Mouse (Mus musculus) lung, postnatal 0 days (tissue): ENCODE results near the gene Chrnb1. TPM values are rescaled to one million over a fixed set of nuclear protein-coding genes. Genes with fewer than 3 reads are reported as not detected.

Experiments
- ATAC-seq: fragments of 200-750 bp; cut with Nextera tagmentation; 2 replicates; pipeline ENCODE4 v1.8.0; 2017; ENCODE audit warnings: moderate library complexity
- DNase-seq: peaks from one replicate; pipeline ENCODE4 v3.0.0-alpha.2; 2016; ENCODE audit warnings: low spot score
- H3K27ac ChIP-seq: fragments of 300-500 bp; sonication (generic); 2 replicates; pipeline ENCODE4 v1.5.1; 2014; ENCODE audit warnings: antibody characterized with exemption, mild to moderate bottlenecking, low read length, mixed read lengths
- H3K27me3 ChIP-seq: fragments of 300-500 bp; sonication (generic); replicated peaks from 2 replicates; pipeline ENCODE4 v1.6.1; 2014; ENCODE audit warnings: low read length, mixed read lengths; ENCODE audit not compliant: insufficient read depth
- H3K36me3 ChIP-seq: fragments of 300-500 bp; sonication (generic); 2 replicates; pipeline ENCODE4 v1.6.1; 2014; ENCODE audit warnings: low read length, mixed read lengths; ENCODE audit not compliant: insufficient read depth
- H3K4me1 ChIP-seq: fragments of 300-500 bp; sonication (generic); 2 replicates; pipeline ENCODE4 v1.6.1; 2014; ENCODE audit warnings: antibody characterized with exemption, low read depth, low read length, mixed read lengths; ENCODE audit not compliant: insufficient read depth
- H3K4me2 ChIP-seq: fragments of 300-500 bp; sonication (generic); replicated peaks from 2 replicates; pipeline ENCODE4 v1.6.1; 2014; ENCODE audit warnings: low read depth, mild to moderate bottlenecking, low read length, moderate library complexity, mixed read lengths
- H3K4me3 ChIP-seq: fragments of 300-500 bp; sonication (generic); 2 replicates; pipeline ENCODE4 v1.5.1; 2014; ENCODE audit warnings: low read depth, low read length
- H3K9ac ChIP-seq: fragments of 300-500 bp; sonication (generic); replicated peaks from 2 replicates; pipeline ENCODE4 v1.6.1; 2014; ENCODE audit warnings: low read depth, mild to moderate bottlenecking
- H3K9me3 ChIP-seq: fragments of 300-500 bp; sonication (generic); 2 replicates; pipeline ENCODE4 v1.6.1; 2016; ENCODE audit warnings: low read length, mixed read lengths
- CTCF ChIP-seq: IDR thresholded peaks from 2 replicates; pipeline ENCODE4 v1.5.1; 2016; ENCODE audit warnings: antibody characterized with exemption, mild to moderate bottlenecking
- EP300 ChIP-seq: IDR thresholded peaks from 2 replicates; pipeline ENCODE4 v1.6.1; 2016; ENCODE audit warnings: antibody characterized with exemption, mild to moderate bottlenecking, control low read depth
- WGBS: fragments of 180-500 bp; shearing (Covaris S2); extraction: QIAGEN DNeasy Blood & Tissue Kit; methylation state at CpG from one replicate; pipeline ENCODE4 v1.1.7; 2014; 5-methylcytosine and 5-hydroxymethylcytosine counted together
- polyA plus RNA-seq: library from polyadenylated mRNA; unstranded; fragments of >200 nt; fragmentation: Nextera tagmentation; extraction: Ambion mirVana; gene quantifications from 2 replicates; pipeline ENCODE4 v1.2.1, GENCODE M21; 2015

Chrnb1 gene
- polyA plus RNA-seq, 1 experiment from 2014 or later = 16.2 TPM

DNA sequence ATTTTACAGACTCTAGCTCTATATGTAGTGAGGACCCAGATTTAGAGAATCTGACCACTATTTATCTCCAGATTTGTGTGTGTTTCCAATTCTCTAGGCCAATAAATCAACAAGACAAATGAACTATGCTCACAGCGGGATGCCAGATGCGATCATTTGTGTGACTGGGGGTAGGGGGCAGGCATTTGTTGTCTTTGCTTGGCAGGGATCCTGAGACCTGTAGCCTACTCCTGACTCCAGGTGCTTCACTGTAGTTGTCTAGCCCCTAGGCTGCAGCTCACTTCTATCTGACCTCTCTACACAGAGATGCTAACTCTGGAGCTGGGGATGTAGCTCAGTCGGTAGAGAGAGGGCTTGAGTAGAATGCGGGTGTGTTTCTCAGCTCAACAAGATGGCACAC lies 13.9 kb downstream of the Chrnb1 start:
- no peak for DNase-seq
- TF ChIP-seq CTCF (no peak), EP300 (no peak)
- Histone ChIP-seq H3K9me3 (no peaks in the 10 kb centered on the region), H3K9ac (no peak overlapping the region), H3K27me3 (no peaks in the 10 kb centered on the region), H3K4me2 (no peak overlapping the region), H3K36me3 (no peaks in the 10 kb centered on the region), H3K4me1 (peaks cover 4% of the 10 kb centered on the region; the same call in 1 of the 2 replicates), H3K4me3 (no peak overlapping the region), H3K27ac (no peak overlapping the region)
- no peak for ATAC-seq
- 26% methylated on average over 4 of the region's 4 CpGs for WGBS

GRCm38 (mm10) chr11:69778985-69779384 lies 16.8 kb downstream of the Chrnb1 start:
- H3K27me3 ChIP-seq = no peaks in the 10 kb centered on the region
- no peak for DNase-seq
- no peak overlapping the region for H3K4me2 ChIP-seq
- 27% methylated on average over 7 of the region's 7 CpGs for WGBS
- no peak overlapping the region for H3K27ac ChIP-seq
- H3K4me3 ChIP-seq = no peak overlapping the region
- ATAC-seq = no peak
- no peaks in the 10 kb centered on the region for H3K9me3 ChIP-seq
- TF ChIP-seq EP300 (no peak), CTCF (no peak)
- no peak overlapping the region for H3K9ac ChIP-seq
- H3K4me1 ChIP-seq = no peaks in the 10 kb centered on the region
- H3K36me3 ChIP-seq = no peaks in the 10 kb centered on the region

GRCm38 (mm10) chr11:69778258-69778982 lies 17.3 kb downstream of the Chrnb1 start:
- ATAC-seq (peak; percentile 32; the same call in 1 of the 2 replicates), DNase-seq (peak; percentile 18)
- Histone ChIP-seq H3K4me2 (no peak overlapping the region), H3K9ac (no peak overlapping the region), H3K27me3 (no peaks in the 10 kb centered on the region), H3K36me3 (no peaks in the 10 kb centered on the region), H3K4me3 (no peak overlapping the region), H3K9me3 (no peaks in the 10 kb centered on the region), H3K27ac (no peak overlapping the region), H3K4me1 (no peaks in the 10 kb centered on the region)
- TF ChIP-seq CTCF (no peak), EP300 (no peak)
- WGBS = 61% methylated on average over 23 of the region's 23 CpGs

DNA sequence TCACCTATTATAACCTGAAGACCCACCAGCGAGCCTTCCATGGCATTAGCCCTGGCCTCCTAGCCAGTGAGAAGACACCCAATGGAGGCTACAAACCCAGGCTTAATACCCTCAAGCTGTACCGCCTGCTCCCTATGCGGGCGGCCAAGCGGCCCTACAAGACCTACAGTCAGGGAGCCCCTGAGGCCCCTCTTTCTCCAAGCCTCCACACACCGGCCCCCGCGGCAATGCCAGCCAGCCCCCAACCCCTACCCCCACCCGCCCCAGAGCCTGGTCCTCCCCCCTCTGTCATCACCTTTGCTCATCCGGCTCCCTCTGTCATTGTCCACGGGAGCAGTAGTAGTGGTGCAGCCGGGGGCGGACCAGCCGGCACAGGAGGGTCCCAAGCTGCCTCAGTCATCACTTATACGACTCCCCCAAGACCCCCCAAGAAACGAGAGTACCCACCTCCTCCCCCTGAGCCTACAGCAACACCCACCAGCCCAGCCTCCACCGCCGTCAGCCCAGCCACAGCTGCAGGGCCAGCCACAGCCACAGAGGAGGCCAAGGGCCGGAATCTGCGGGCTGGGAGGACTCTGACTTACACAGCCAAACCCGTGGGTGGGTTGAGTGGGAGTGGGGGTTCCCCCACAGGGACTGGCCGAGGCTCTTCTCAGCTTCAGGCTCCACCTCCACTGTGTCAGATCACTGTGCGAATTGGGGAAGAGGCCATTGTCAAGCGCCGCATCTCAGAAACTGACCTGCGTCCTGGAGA lies 18.1 kb downstream of the Chrnb1 start:
- ATAC-seq (peak; percentile 22; the same call in 1 of the 2 replicates), DNase-seq (no peak)
- no peak overlapping the region for H3K9ac ChIP-seq
- no peaks in the 10 kb centered on the region for H3K4me1 ChIP-seq
- no peak overlapping the region for H3K27ac ChIP-seq
- H3K4me2 ChIP-seq = no peak overlapping the region
- no peak overlapping the region for H3K4me3 ChIP-seq
- 68% methylated on average over 26 of the region's 26 CpGs for WGBS
- TF ChIP-seq EP300 (no peak), CTCF (no peak)
- H3K36me3 ChIP-seq = no peaks in the 10 kb centered on the region
- no peaks in the 10 kb centered on the region for H3K27me3 ChIP-seq
- H3K9me3 ChIP-seq = no peaks in the 10 kb centered on the region

DNA sequence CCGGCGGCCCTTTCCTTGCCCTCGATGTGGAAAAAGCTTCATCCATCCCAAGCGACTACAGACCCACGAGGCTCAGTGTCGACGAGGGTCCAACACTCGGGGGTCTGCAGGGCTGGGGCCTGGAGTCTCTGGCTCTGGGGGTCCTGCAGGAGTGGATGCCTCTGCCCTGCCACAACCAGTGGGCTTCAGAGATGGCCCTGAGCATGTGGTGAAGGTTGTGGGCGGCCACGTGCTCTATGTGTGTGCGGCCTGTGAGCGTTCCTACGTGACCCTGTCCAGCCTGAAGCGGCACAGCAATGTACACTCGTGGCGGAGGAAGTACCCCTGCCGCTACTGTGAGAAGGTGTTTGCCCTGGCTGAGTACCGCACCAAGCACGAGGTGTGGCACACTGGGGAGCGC lies 19.3 kb downstream of the Chrnb1 start:
- ATAC-seq (no peak), DNase-seq (no peak)
- Histone ChIP-seq H3K4me1 (no peaks in the 10 kb centered on the region), H3K4me2 (no peak overlapping the region), H3K9ac (no peak overlapping the region), H3K4me3 (no peak overlapping the region), H3K36me3 (no peaks in the 10 kb centered on the region), H3K9me3 (no peaks in the 10 kb centered on the region), H3K27ac (no peak overlapping the region), H3K27me3 (no peaks in the 10 kb centered on the region)
- WGBS = 82% methylated on average over 20 of the region's 20 CpGs
- no peak for TF ChIP-seq CTCF
- TF ChIP-seq EP300 = no peak

- 52% methylated on average over 10 of the region's 10 CpGs for WGBS
- no peak overlapping the region for H3K4me3 ChIP-seq
- no peaks in the 10 kb centered on the region for H3K9me3 ChIP-seq
- no peaks in the 10 kb centered on the region for H3K27me3 ChIP-seq
- no peak overlapping the region for H3K9ac ChIP-seq
- H3K4me1 ChIP-seq = no peaks in the 10 kb centered on the region
- H3K4me2 ChIP-seq = no peak overlapping the region
- ATAC-seq (no peak), DNase-seq (no peak)
- H3K36me3 ChIP-seq = no peaks in the 10 kb centered on the region
- H3K27ac ChIP-seq = no peak overlapping the region
- TF ChIP-seq EP300 (no peak), CTCF (no peak)
Observed at GRCm38 (mm10) chr11:69775716-69776115, 20.0 kb downstream of the Chrnb1 start.
